Mouse (Mus musculus): ENCODE measurements around the gene C1rl. TPM values are rescaled to one million over a fixed set of nuclear protein-coding genes. Genes with fewer than 3 reads are reported as not detected.

C1rl gene
- polyA plus RNA-seq (2015; fragmentation: Nextera tagmentation; extraction: Ambion mirVana), result 0.40 and 0.69 TPM in 2 replicates

GRCm38 (mm10) chr6:124492842-124493561 is at the start of gene C1rl:
Gene C1rl (plus strand): TSS chr6:124493113.
- H3K9ac ChIP-seq (replicated peaks), result no peak within 1 kb of the TSS
- ATAC-seq (ENCODE audit: low FRiP score), result peak; percentile 63; the same call in 1 of the 2 replicates
- no peaks in the 10 kb centered on the region for H3K36me3 ChIP-seq
- H3K4me1 ChIP-seq, result no peaks in the 10 kb centered on the region
- 59% methylated on average over 4 of the region's 4 CpGs for WGBS
- no peak within 1 kb of the TSS for H3K27ac ChIP-seq (replicated peaks)
- no peak within 1 kb of the TSS for H3K4me3 ChIP-seq (replicated peaks)
- H3K4me2 ChIP-seq, result no peak within 1 kb of the TSS
- no peaks in the 10 kb centered on the region for H3K27me3 ChIP-seq (replicated peaks)
- H3K9me3 ChIP-seq (replicated peaks), result no peaks in the 10 kb centered on the region

GRCm38 (mm10) chr6:124443338-124443737 is 49.6 kb upstream of the C1rl start:
- 94% methylated on average over 2 of the region's 2 CpGs for WGBS
- no peak for ATAC-seq (ENCODE audit: low FRiP score)
- H3K36me3 ChIP-seq, result peaks cover 43% of the 10 kb centered on the region

GRCm38 (mm10) chr6:124446024-124446423 is 46.9 kb upstream of the C1rl start:
- H3K4me2 ChIP-seq, result no peak overlapping the region
- peaks cover 56% of the 10 kb centered on the region for H3K36me3 ChIP-seq
- no peak overlapping the region for H3K27ac ChIP-seq (replicated peaks)
- no peak overlapping the region for H3K9ac ChIP-seq (replicated peaks)
- no peaks in the 10 kb centered on the region for H3K9me3 ChIP-seq (replicated peaks)
- H3K27me3 ChIP-seq (replicated peaks), result no peaks in the 10 kb centered on the region
- no peak for ATAC-seq (ENCODE audit: low FRiP score)
- no peaks in the 10 kb centered on the region for H3K4me1 ChIP-seq
- WGBS, result 94% methylated on average over 2 of the region's 2 CpGs
- no peak overlapping the region for H3K4me3 ChIP-seq (replicated peaks)

More at GRCm38 (mm10) chr6:124443338-124443737, 49.6 kb upstream of the C1rl start:
- Histone ChIP-seq H3K27ac (replicated peaks) (no peak overlapping the region), H3K27me3 (replicated peaks) (no peaks in the 10 kb centered on the region), H3K4me2 (no peak overlapping the region), H3K4me1 (no peaks in the 10 kb centered on the region), H3K4me3 (replicated peaks) (no peak overlapping the region), H3K9ac (replicated peaks) (no peak overlapping the region), H3K9me3 (replicated peaks) (no peaks in the 10 kb centered on the region)

DNA sequence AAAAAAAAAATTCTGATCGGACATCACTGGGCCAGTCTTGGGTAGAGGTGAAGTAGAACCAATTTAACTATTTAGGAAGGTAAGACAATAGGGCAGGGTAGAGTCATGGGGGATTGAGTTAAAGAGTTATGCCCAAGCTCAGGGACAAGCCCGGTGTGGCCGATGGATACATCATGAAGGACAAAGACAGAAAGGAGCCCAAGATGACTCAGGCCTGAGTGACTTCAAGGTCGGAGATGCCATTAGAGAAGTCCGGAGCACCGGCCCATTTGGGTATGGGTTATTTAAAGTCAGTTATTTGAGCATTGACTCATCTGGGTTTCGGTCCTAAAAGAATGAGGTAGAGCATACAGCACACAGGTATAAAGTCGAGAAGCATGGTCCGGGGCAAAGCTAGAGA is 46.5 kb upstream of the C1rl start:
- no peak for ATAC-seq (ENCODE audit: low FRiP score)
- no peak overlapping the region for H3K27ac ChIP-seq (replicated peaks)
- no peaks in the 10 kb centered on the region for H3K9me3 ChIP-seq (replicated peaks)
- H3K4me1 ChIP-seq, result no peaks in the 10 kb centered on the region
- 97% methylated on average over 9 of the region's 9 CpGs for WGBS
- H3K4me3 ChIP-seq (replicated peaks), result no peak overlapping the region
- no peak overlapping the region for H3K9ac ChIP-seq (replicated peaks)
- peaks cover 52% of the 10 kb centered on the region for H3K36me3 ChIP-seq
- no peaks in the 10 kb centered on the region for H3K27me3 ChIP-seq (replicated peaks)
- no peak overlapping the region for H3K4me2 ChIP-seq

DNA sequence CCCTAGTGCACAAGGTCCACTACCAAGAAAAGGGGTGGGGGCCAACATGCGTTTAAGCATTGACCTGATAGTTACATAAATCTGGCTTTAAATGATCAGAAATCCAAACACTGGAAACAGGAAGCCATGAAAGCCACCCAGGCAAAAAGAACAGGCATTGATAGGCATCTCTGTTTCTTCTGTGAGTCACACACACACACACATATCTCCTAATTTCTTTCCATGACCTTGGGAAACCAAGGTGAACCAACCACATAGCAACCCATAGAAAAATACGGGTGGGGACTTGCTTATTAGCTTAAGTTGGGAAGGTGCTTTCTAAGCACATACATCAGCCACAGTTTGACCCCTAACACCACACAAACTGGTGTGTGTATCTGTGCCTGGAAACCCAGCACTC is 45.6 kb upstream of the C1rl start:
- H3K9me3 ChIP-seq (replicated peaks), result no peaks in the 10 kb centered on the region
- H3K27me3 ChIP-seq (replicated peaks), result no peaks in the 10 kb centered on the region
- no peak overlapping the region for H3K4me3 ChIP-seq (replicated peaks)
- ATAC-seq (ENCODE audit: low FRiP score), result no peak
- WGBS, result 88% methylated on average over 2 of the region's 2 CpGs
- no peak overlapping the region for H3K27ac ChIP-seq (replicated peaks)
- no peak overlapping the region for H3K9ac ChIP-seq (replicated peaks)
- H3K36me3 ChIP-seq, result peaks cover 48% of the 10 kb centered on the region
- H3K4me2 ChIP-seq, result no peak overlapping the region
- no peaks in the 10 kb centered on the region for H3K4me1 ChIP-seq

DNA sequence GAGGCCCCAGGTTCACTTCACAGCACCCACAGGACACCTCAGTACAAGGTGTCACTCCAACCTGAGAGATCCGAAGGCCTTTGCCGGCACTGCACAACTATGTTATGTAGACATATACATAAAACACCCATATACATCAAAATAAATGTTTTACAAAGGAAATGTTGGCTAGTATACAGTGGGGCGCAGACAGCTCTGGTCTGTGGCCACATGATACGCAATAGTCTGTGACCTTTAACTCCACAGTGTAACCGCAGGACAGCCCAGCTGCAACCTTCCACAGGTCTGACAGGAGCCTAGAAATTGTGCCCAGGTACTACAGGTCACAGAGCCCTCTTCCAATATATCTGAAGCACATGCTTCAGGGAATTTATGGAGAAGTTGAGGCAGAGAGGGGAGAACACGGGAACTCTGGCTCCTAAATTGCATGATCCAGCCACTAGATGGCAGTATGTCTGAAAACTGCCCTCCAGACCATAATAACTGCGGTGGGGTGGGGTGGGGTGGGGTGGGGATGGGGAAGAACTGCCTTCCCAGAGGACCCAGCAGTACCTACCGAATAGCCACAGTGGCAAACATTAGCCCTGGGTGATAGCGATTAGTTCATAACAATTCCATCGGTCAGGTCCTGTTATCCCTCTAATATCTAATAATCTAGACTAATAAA is 44.6 kb upstream of the C1rl start:
- no peak overlapping the region for H3K4me3 ChIP-seq (replicated peaks)
- peaks cover 50% of the 10 kb centered on the region for H3K36me3 ChIP-seq
- H3K9me3 ChIP-seq (replicated peaks), result no peaks in the 10 kb centered on the region
- H3K27me3 ChIP-seq (replicated peaks), result no peaks in the 10 kb centered on the region
- H3K9ac ChIP-seq (replicated peaks), result no peak overlapping the region
- H3K4me2 ChIP-seq, result no peak overlapping the region
- no peak overlapping the region for H3K27ac ChIP-seq (replicated peaks)
- no peaks in the 10 kb centered on the region for H3K4me1 ChIP-seq
- ATAC-seq (ENCODE audit: low FRiP score), result no peak
- WGBS, result 72% methylated on average over 10 of the region's 10 CpGs

DNA sequence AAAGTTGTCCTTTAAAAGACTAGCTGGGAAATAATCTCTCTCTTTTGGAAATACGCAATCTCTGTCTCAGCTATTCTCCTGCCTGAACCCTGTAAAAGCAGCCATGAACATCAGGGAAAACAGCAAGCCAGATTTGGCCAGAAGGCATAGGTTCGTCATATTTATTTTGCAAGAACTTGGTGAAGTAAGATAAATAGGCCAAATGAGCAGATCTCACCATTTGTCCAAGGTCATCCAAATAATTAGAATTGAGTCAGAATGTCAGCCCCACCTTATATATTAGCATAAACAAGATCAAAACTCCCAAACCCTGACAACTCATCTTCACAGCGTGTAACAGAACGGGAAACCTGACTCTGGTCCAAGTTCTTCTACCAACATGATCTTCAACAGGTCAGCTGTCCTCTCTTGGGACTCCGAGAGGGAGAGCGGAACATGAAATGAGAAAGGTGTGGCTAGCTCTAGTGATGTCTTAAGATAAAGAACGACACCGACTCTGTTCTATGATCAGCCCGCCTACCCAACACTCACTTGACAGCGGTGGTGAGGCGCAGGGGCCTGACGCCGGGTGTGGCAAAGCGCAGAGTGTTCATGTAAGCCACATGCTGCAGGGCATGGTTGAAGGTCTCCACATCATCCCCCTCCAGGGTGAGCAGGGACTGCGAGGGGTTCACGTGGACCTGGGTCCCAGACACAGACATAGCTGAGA is 43.8 kb upstream of the C1rl start:
- Histone ChIP-seq H3K9me3 (replicated peaks) (no peaks in the 10 kb centered on the region), H3K27ac (replicated peaks) (no peak overlapping the region), H3K4me3 (replicated peaks) (no peak overlapping the region), H3K4me2 (no peak overlapping the region), H3K36me3 (peaks cover 43% of the 10 kb centered on the region), H3K27me3 (replicated peaks) (no peaks in the 10 kb centered on the region), H3K4me1 (no peaks in the 10 kb centered on the region), H3K9ac (replicated peaks) (no peak overlapping the region)
- WGBS, result 98% methylated on average over 16 of the region's 16 CpGs
- no peak for ATAC-seq (ENCODE audit: low FRiP score)

GRCm38 (mm10) chr6:124449668-124450383 is 43.1 kb upstream of the C1rl start:
- Histone ChIP-seq H3K9me3 (replicated peaks) (no peaks in the 10 kb centered on the region), H3K9ac (replicated peaks) (no peak overlapping the region), H3K4me1 (no peaks in the 10 kb centered on the region), H3K4me3 (replicated peaks) (no peak overlapping the region), H3K27ac (replicated peaks) (no peak overlapping the region), H3K36me3 (peaks cover 41% of the 10 kb centered on the region), H3K4me2 (no peak overlapping the region), H3K27me3 (replicated peaks) (no peaks in the 10 kb centered on the region)
- WGBS, result 85% methylated on average over 18 of the region's 18 CpGs
- ATAC-seq (ENCODE audit: low FRiP score), result no peak

DNA sequence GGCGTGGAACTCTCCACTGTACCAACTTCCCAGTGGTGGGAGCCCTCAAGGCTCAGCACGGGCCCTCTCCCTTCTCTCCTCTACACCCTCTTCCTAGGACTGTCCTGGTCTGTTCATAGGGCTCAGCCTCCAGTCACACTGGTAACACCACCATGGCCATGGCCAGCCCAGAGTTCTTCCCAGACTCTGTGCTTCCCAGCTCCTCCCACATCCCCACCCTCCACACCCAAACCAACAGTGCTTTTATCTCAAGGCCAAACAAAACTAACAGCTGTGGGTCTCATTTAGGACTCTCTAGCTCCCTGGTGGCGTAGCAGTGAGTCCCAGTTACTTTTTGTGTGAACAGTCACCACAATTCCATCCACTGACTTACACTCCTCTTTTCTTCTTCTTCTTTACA is 40.9 kb upstream of the C1rl start:
- H3K27ac ChIP-seq (replicated peaks), result no peak overlapping the region
- no peak overlapping the region for H3K4me2 ChIP-seq
- 73% methylated on average over 3 of the region's 3 CpGs for WGBS
- no peak overlapping the region for H3K4me3 ChIP-seq (replicated peaks)
- no peaks in the 10 kb centered on the region for H3K4me1 ChIP-seq
- H3K9ac ChIP-seq (replicated peaks), result no peak overlapping the region
- H3K9me3 ChIP-seq (replicated peaks), result no peaks in the 10 kb centered on the region
- ATAC-seq (ENCODE audit: low FRiP score), result no peak
- peaks cover 48% of the 10 kb centered on the region for H3K36me3 ChIP-seq
- no peaks in the 10 kb centered on the region for H3K27me3 ChIP-seq (replicated peaks)

DNA sequence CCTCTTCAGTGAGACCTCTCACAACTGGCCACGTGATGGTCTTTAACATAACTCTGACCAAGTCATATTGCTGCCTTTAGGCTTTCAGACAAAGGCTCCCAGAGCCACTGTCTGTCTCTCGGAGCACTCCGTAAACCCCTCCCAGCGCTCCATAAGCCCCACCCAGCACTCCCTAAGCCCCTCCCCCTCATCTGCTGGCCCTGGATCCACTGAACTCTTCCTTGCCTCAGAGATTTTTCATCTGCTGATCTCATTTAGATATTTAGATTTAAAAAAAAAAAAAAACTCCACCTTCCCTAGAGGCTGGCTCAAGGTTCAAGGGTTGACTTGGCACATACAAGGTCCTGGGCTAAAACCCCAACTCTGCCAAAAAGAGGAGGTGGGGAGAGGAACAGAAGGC is 39.2 kb upstream of the C1rl start:
- no peak for ATAC-seq (ENCODE audit: low FRiP score)
- H3K9me3 ChIP-seq (replicated peaks), result no peaks in the 10 kb centered on the region
- no peak overlapping the region for H3K9ac ChIP-seq (replicated peaks)
- no peaks in the 10 kb centered on the region for H3K27me3 ChIP-seq (replicated peaks)
- no peak overlapping the region for H3K4me3 ChIP-seq (replicated peaks)
- 40% methylated on average over 4 of the region's 4 CpGs for WGBS
- H3K4me2 ChIP-seq, result no peak overlapping the region
- H3K36me3 ChIP-seq, result peaks cover 51% of the 10 kb centered on the region
- no peak overlapping the region for H3K27ac ChIP-seq (replicated peaks)
- no peaks in the 10 kb centered on the region for H3K4me1 ChIP-seq

DNA sequence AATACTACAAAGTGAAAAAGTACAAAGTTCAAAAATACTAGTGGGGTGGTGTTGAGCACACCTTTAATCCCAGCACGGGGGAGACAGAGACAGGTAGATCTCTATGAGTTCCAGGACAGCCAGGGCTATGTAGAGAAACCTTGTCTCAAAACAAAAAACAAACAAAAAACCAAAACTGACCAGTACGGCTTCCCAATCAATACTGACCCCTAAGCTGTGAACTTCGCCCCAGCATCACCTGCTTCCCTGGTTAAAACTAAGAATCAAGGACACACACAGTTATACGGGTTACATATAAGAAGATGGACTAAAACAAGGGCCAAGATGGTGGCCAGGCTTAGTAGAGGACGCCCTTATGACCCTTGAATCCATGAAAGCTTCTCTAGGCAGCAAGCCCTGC is 36.7 kb upstream of the C1rl start:
- no peaks in the 10 kb centered on the region for H3K27me3 ChIP-seq (replicated peaks)
- H3K36me3 ChIP-seq, result peaks cover 45% of the 10 kb centered on the region
- no peak overlapping the region for H3K4me2 ChIP-seq
- H3K9me3 ChIP-seq (replicated peaks), result no peaks in the 10 kb centered on the region
- 95% methylated on average over 5 of the region's 5 CpGs for WGBS
- H3K4me3 ChIP-seq (replicated peaks), result no peak overlapping the region
- H3K4me1 ChIP-seq, result no peaks in the 10 kb centered on the region
- H3K9ac ChIP-seq (replicated peaks), result no peak overlapping the region
- H3K27ac ChIP-seq (replicated peaks), result no peak overlapping the region
- ATAC-seq (ENCODE audit: low FRiP score), result no peak
